Mouse (Mus musculus) heart, adult 9 months (tissue): ENCODE data around the gene Skil.
A peak's percentile ranks its signal among the peaks of the same experiment; 100 is the strongest.

ENCODE experiments used
- DNase-seq, 2 experiments: peaks; one replicate each; pipeline ENCODE4 v3.0.0; 2022; ENCODE audit warnings: low spot score in 2 of 2

Gene Skil

GRCm38 (mm10) chr3:31083507-31084245, 11.2 kb upstream of the Skil start:
- DNase-seq: peak; percentile 42 to 52

- no peak for DNase-seq
These were observed 9.9 kb upstream of the Skil start for GRCm38 (mm10) chr3:31085000-31085399.

GRCm38 (mm10) chr3:31088789-31089775, 5.8 kb upstream of the Skil start:
- no peak for DNase-seq

- DNase-seq: no peak
These were observed 4.9 kb upstream of the Skil start for GRCm38 (mm10) chr3:31089956-31090355.

- peak; percentile 8 to 29 for DNase-seq
These were observed 1.7 kb upstream of the Skil start for GRCm38 (mm10) chr3:31093196-31093595.

- DNase-seq: peak; percentile 72 to 74
These were observed 1.1 kb upstream of the Skil start for GRCm38 (mm10) chr3:31093627-31094351.

- DNase-seq: no peak
These were observed 277 bp downstream of the Skil start for GRCm38 (mm10) chr3:31095179-31095490.

- DNase-seq: peak; percentile 45 to 66
These were observed 765 bp downstream of the Skil start for GRCm38 (mm10) chr3:31095491-31096154.

- no peak for DNase-seq
These were observed 1.6 kb downstream of the Skil start for GRCm38 (mm10) chr3:31096155-31097101.

- DNase-seq: no peak
These were observed 2.4 kb downstream of the Skil start for GRCm38 (mm10) chr3:31097102-31097720.

- DNase-seq: no peak
These were observed 3.1 kb downstream of the Skil start for GRCm38 (mm10) chr3:31097976-31098375.

GRCm38 (mm10) chr3:31098556-31098955, 3.7 kb downstream of the Skil start:
- DNase-seq: no peak

GRCm38 (mm10) chr3:31100026-31100425, 5.2 kb downstream of the Skil start:
- DNase-seq: no peak

- no peak for DNase-seq
These were observed 5.9 kb downstream of the Skil start for GRCm38 (mm10) chr3:31100802-31101201.

- no peak for DNase-seq
These were observed 10.1 kb downstream of the Skil start for GRCm38 (mm10) chr3:31104936-31105335.

GRCm38 (mm10) chr3:31106597-31106996, 11.7 kb downstream of the Skil start:
- no peak for DNase-seq

GRCm38 (mm10) chr3:31107674-31108073, 12.8 kb downstream of the Skil start:
- DNase-seq: peak; percentile 58 to 59

GRCm38 (mm10) chr3:31109108-31109507, 14.2 kb downstream of the Skil start:
- no peak for DNase-seq

- no peak for DNase-seq
These were observed 28.2 kb downstream of the Skil start for GRCm38 (mm10) chr3:31123098-31123497.

GRCm38 (mm10) chr3:31126303-31126702, 31.4 kb downstream of the Skil start:
- no peak for DNase-seq
